Mouse (Mus musculus) lung, embryonic 15.5 days (tissue): ENCODE data around the gene Mettl26. TPM values are rescaled to one million over a fixed set of nuclear protein-coding genes. Genes with fewer than 3 reads are reported as not detected.

Source experiments
- ATAC-seq: fragments of 200-750 bp; cut with Nextera tagmentation; 2 replicates; pipeline ENCODE4 v1.8.0; 2017; ENCODE audit warnings: moderate number of reproducible peaks, borderline replicate concordance; ENCODE audit not compliant: low FRiP score, low TSS enrichment; ENCODE audit errors: extremely low read depth
- H3K27ac ChIP-seq: fragments of 300-500 bp; sonication (generic); 2 replicates; pipeline ENCODE4 v1.5.1; 2015; ENCODE audit warnings: moderate library complexity, mild to moderate bottlenecking, inconsistent platforms
- H3K27me3 ChIP-seq: fragments of 300-500 bp; sonication (generic); 2 replicates; pipeline ENCODE4 v1.6.1; 2015; ENCODE audit warnings: inconsistent platforms
- H3K36me3 ChIP-seq: fragments of 300-500 bp; sonication (generic); 2 replicates; pipeline ENCODE4 v1.6.1; 2015; ENCODE audit warnings: inconsistent platforms
- H3K4me1 ChIP-seq: fragments of 300-500 bp; sonication (generic); 2 replicates; pipeline ENCODE4 v1.6.1; 2015; ENCODE audit warnings: inconsistent platforms
- H3K4me2 ChIP-seq: fragments of 300-500 bp; sonication (generic); 2 replicates; pipeline ENCODE4 v1.6.1; 2015; ENCODE audit warnings: inconsistent platforms, mild to moderate bottlenecking, moderate library complexity
- H3K4me3 ChIP-seq: fragments of 300-500 bp; sonication (generic); 2 replicates; pipeline ENCODE4 v1.5.1; 2015; ENCODE audit warnings: mild to moderate bottlenecking, inconsistent platforms
- H3K9ac ChIP-seq: fragments of 300-500 bp; sonication (generic); 2 replicates; pipeline ENCODE4 v1.6.1; 2015; ENCODE audit warnings: inconsistent platforms
- H3K9me3 ChIP-seq: fragments of 300-500 bp; sonication (generic); 2 replicates; pipeline ENCODE4 v1.6.1; 2016; ENCODE audit warnings: inconsistent platforms
- WGBS: fragments of 180-500 bp; shearing (Covaris S2); methylation state at CpG from one replicate; pipeline ENCODE4 v1.1.7; 2015; 5-methylcytosine and 5-hydroxymethylcytosine counted together
- polyA plus RNA-seq: library from polyadenylated mRNA; unstranded; fragments of >200 nt; fragmentation: Nextera tagmentation; extraction: Ambion mirVana; gene quantifications from 2 replicates; pipeline ENCODE4 v1.2.1, GENCODE M21; 2015

Gene Mettl26
- polyA plus RNA-seq, 1 experiment from 2014 or later: 53.5 TPM

DNA sequence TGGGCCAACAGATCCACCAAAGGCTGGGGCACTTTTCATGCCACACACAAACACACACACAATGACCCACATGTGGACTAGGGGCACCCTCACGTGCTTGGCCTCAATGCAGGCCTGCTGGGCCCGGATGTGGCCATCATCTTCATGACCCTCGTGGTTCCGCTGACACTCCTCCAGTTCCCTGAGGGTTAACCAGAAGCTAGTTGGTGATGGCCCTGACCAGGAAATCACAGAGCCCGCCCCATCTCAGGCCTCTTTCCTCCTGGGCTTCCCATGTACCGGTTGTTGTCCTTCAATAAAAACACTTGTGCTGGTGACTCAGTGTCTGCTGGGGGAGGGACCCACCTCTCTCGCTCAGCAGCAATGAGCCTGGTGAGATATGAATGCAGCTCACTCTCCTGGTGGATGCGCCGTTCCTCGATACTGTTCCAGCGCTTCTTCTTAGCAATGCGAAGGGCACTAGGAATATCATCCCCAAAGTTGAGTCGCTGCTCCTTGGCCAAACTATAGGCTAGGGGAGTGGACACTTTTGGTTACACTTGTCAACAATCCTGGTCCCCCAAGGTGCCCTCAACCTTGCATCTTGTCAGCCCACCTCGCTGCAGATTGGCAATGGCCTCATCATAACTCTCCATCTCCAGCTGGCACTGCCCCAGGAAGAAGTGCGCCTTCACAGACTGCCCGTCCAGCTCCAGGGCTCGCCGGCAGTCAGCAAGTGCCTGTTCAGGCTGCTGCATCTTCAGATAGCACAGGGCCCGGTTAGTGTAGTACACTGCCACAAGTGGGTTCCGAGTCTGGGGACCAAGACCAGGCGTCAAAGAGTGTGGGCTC, 43.2 kb upstream of the Mettl26 start:
- H3K36me3 ChIP-seq: peaks cover 32% of the 10 kb centered on the region
- WGBS: 44% methylated on average over 21 of the region's 21 CpGs
- H3K27ac ChIP-seq: peak overlapping the region; percentile 92
- no peaks in the 10 kb centered on the region for H3K27me3 ChIP-seq
- peak overlapping the region; percentile 95 for H3K4me2 ChIP-seq
- peaks cover 66% of the 10 kb centered on the region for H3K4me1 ChIP-seq
- peak overlapping the region; percentile 90 for H3K9ac ChIP-seq
- peak overlapping the region; percentile 82 for H3K4me3 ChIP-seq
- no peaks in the 10 kb centered on the region for H3K9me3 ChIP-seq
- ATAC-seq: no peak

DNA sequence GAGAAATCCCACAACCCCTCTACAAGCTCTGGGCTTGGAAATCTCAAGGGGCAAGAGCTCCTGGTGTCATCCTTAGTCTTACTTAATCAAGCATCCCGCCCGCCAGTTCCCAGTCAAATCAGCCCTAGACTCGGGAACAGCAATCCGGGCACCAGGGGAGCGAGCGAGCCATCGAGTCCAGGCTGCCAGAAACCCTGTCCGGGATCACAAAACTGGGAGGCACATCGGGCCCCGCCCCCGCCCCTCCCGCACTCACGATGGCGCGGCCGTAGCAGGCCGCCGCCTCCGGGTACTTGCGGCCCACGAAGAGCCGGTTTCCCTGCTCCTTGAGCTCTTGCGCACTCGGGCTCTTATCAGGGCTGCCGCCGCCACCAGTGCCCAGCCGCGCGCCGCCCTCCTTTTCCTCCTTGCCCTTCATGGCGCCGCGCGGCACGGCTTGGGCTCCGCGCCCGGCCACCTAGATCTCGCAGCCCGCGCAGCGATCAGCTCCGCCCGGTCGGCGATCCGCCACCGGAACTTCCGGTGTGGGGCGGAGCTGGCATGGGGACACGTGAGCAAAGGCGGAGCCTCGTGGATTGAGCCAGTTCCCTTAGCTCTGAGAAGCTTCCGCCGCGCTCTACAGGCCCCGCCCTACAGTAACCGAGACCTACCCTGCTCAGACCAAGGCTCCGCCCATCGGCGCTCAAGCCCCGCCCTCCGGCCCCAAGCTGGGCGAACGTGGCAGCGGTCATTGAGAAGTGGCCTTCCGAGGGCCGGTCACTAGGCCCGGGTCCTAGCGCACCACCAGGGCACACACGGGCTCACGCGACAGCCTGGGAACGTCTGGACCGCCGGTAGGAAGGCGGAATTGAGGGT, 42.2 kb upstream of the Mettl26 start:
- H3K4me1 ChIP-seq: peaks cover 75% of the 10 kb centered on the region

DNA sequence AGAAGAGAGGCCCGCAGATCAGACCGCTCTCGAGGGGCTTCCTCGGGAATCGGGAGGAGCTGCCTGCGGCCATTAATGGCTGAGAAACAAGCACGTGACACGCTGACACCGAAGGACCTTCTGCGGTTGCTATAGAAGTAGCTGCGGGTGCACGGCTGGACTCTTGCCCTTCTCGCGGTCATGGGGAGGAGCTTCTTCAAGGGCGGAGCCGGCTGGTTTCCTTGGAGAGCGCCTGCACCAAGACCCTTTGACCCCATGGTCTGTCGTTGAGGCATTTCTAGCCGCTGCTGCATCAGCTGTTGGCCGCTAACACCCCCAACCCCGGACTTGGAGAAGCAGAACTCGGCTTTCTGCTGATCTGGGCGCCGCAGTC, 41.6 kb upstream of the Mettl26 start, which contains the start of gene Stub1:
Gene Stub1, minus strand, starts transcription at position 114 of the 373 bp plus-strand sequence.
- Histone ChIP-seq H3K4me1 (peaks cover 73% of the 10 kb centered on the region), H3K27ac (peak within 1 kb of the TSS; percentile 98), H3K27me3 (no peaks in the 10 kb centered on the region), H3K9me3 (no peaks in the 10 kb centered on the region), H3K9ac (peak within 1 kb of the TSS; percentile 90), H3K36me3 (peaks cover 20% of the 10 kb centered on the region), H3K4me3 (peak within 1 kb of the TSS; percentile 82), H3K4me2 (peak within 1 kb of the TSS; percentile 95)
- under 1% methylated on average over 24 of the region's 24 CpGs for WGBS
- peak; percentile 66 for ATAC-seq

More for the DNA sequence above, 42.2 kb upstream of the Mettl26 start:
- ATAC-seq: peak; percentile 91
- Histone ChIP-seq H3K27ac (peak overlapping the region; percentile 98), H3K4me3 (peak overlapping the region; percentile 82), H3K4me2 (peak overlapping the region; percentile 95), H3K9ac (peak overlapping the region; percentile 90), H3K27me3 (no peaks in the 10 kb centered on the region), H3K36me3 (peaks cover 22% of the 10 kb centered on the region), H3K9me3 (no peaks in the 10 kb centered on the region)
- under 1% methylated on average over 77 of the region's 77 CpGs for WGBS

DNA sequence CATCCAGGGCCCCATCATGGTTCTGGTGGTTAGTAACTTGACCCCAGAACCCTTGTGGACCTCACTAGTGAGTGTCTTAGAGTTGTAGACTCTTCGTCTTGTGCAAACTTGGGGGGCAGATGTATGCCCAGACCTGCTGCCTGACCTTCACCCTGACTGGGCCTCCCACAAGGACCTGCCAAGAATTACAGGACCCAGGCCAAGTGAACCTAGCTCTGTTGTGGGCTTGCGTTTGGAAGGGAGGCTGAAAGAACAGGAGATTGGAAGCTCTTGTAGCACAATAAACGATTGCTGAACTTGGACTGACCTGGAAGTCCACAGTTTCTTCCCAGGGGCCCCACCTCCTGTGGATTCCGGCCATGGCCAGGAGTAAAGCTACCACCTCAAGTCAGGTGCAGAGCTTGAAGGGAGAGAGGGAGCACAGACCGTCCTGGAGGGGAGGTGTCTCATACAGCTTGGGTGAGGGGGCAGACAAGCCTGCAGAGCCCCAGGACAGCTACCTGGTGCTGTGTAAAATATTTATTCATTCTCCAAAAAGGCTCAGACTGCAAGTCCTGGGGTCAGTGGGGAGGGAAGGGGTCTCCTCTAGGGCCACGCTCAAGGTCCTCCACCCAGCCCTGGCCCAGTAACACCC, 40.8 kb upstream of the Mettl26 start:
- 15% methylated on average over 6 of the region's 6 CpGs for WGBS
- Histone ChIP-seq H3K27me3 (no peaks in the 10 kb centered on the region), H3K4me1 (peaks cover 68% of the 10 kb centered on the region), H3K9me3 (no peaks in the 10 kb centered on the region), H3K27ac (peak overlapping the region; percentile 98), H3K36me3 (peaks cover 25% of the 10 kb centered on the region), H3K9ac (peak overlapping the region; percentile 73), H3K4me2 (peak overlapping the region; percentile 88), H3K4me3 (peak overlapping the region; percentile 82)
- ATAC-seq: no peak

GRCm38 (mm10) chr17:25834595-25835222, 40.2 kb upstream of the Mettl26 start:
- 0 out of 2 replicates have a peak overlapping the region, but pooled peaks have one; percentile 98 for H3K27ac ChIP-seq
- H3K4me1 ChIP-seq: peaks cover 63% of the 10 kb centered on the region
- H3K9ac ChIP-seq: peak overlapping the region; percentile 73
- H3K27me3 ChIP-seq: no peaks in the 10 kb centered on the region
- ATAC-seq: no peak
- H3K4me2 ChIP-seq: peak overlapping the region; percentile 88
- peak overlapping the region; percentile 82 for H3K4me3 ChIP-seq
- no peaks in the 10 kb centered on the region for H3K9me3 ChIP-seq
- peaks cover 31% of the 10 kb centered on the region for H3K36me3 ChIP-seq
- 81% methylated on average over 12 of the region's 12 CpGs for WGBS

DNA sequence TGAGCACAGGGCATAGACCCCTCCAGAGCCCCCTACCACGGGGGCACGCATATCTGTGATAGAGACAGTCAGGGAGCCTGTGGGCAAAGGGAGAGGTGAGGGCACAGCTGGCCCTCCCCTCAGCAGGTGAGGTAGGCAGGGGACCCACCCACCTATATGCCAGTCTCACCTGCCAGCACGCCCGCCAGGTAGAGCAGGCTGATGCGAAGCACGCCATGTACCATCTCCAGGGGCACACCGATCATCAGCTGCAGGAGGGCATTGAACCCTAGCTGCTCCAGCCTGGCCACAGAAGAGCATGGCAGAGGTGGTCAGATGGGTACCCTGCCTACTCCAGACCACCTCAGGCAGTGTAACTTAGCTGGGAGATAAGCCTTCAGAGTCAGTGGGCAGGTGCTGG, 39.6 kb upstream of the Mettl26 start:
- Histone ChIP-seq H3K36me3 (peaks cover 32% of the 10 kb centered on the region), H3K4me2 (peak overlapping the region; percentile 88; the same call in 1 of the 2 replicates), H3K9ac (no peak overlapping the region), H3K27me3 (no peaks in the 10 kb centered on the region), H3K4me1 (peaks cover 57% of the 10 kb centered on the region), H3K9me3 (no peaks in the 10 kb centered on the region), H3K4me3 (peak overlapping the region; percentile 82; the same call in 1 of the 2 replicates), H3K27ac (no peak overlapping the region)
- no peak for ATAC-seq
- WGBS: 98% methylated on average over 7 of the region's 7 CpGs

DNA sequence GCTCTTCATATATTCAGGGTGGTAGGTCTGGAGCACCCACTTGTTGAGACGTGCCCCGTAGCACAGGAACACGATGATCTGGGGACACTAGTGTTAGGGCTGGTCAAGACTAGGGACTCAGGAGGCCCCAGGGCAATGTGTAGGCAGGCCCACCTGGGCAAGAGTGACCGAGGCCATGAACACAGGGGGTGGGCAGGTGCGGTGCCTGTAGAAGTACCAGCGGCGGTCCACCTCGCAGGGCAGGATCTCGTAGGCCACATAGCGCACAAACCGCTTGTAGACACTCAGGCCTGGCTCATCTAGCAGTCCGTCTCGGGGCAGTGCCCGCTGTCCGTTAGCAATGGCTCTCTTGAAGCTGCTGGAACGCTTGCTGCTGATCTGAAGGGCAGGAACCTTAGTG, 39.1 kb upstream of the Mettl26 start:
- 89% methylated on average over 16 of the region's 16 CpGs for WGBS
- no peak overlapping the region for H3K27ac ChIP-seq
- H3K27me3 ChIP-seq: no peaks in the 10 kb centered on the region
- no peak overlapping the region for H3K9ac ChIP-seq
- H3K36me3 ChIP-seq: peaks cover 32% of the 10 kb centered on the region
- H3K4me3 ChIP-seq: no peak overlapping the region
- peaks cover 52% of the 10 kb centered on the region for H3K4me1 ChIP-seq
- no peaks in the 10 kb centered on the region for H3K9me3 ChIP-seq
- ATAC-seq: no peak
- H3K4me2 ChIP-seq: no peak overlapping the region; the same call in 1 of the 2 replicates

GRCm38 (mm10) chr17:25836397-25837075, 38.3 kb upstream of the Mettl26 start:
- H3K9me3 ChIP-seq: no peaks in the 10 kb centered on the region
- no peak for ATAC-seq
- H3K4me2 ChIP-seq: peak overlapping the region; percentile 76
- peak overlapping the region; percentile 49 for H3K9ac ChIP-seq
- peaks cover 32% of the 10 kb centered on the region for H3K36me3 ChIP-seq
- WGBS: 25% methylated on average over 19 of the region's 23 CpGs
- peaks cover 45% of the 10 kb centered on the region for H3K4me1 ChIP-seq
- 0 out of 2 replicates have a peak overlapping the region, but pooled peaks have one; percentile 21 for H3K27ac ChIP-seq
- no peaks in the 10 kb centered on the region for H3K27me3 ChIP-seq
- H3K4me3 ChIP-seq: peak overlapping the region; percentile 31

GRCm38 (mm10) chr17:25837076-25837410, 37.8 kb upstream of the Mettl26 start, which contains the start of gene Rhbdl1:
Rhbdl1 (minus strand) TSS chr17:25837295.
- H3K9me3 ChIP-seq: no peaks in the 10 kb centered on the region
- peak within 1 kb of the TSS; percentile 76 for H3K4me2 ChIP-seq
- H3K9ac ChIP-seq: peak within 1 kb of the TSS; percentile 49
- H3K27ac ChIP-seq: 0 out of 2 replicates have a peak within 1 kb of the TSS, but pooled peaks have one; percentile 21
- ATAC-seq: no peak
- H3K4me3 ChIP-seq: peak within 1 kb of the TSS; percentile 31
- H3K4me1 ChIP-seq: peaks cover 40% of the 10 kb centered on the region
- H3K36me3 ChIP-seq: peaks cover 34% of the 10 kb centered on the region
- H3K27me3 ChIP-seq: no peaks in the 10 kb centered on the region
- WGBS: under 1% methylated on average over 29 of the region's 29 CpGs

GRCm38 (mm10) chr17:25837533-25837932, 37.3 kb upstream of the Mettl26 start:
- Histone ChIP-seq H3K4me3 (peak overlapping the region; percentile 31; the same call in 1 of the 2 replicates), H3K4me2 (peak overlapping the region; percentile 76), H3K27ac (no peak overlapping the region), H3K4me1 (peaks cover 39% of the 10 kb centered on the region), H3K27me3 (no peaks in the 10 kb centered on the region), H3K9me3 (no peaks in the 10 kb centered on the region), H3K36me3 (peaks cover 39% of the 10 kb centered on the region), H3K9ac (no peak overlapping the region)
- 41% methylated on average over 3 of the region's 3 CpGs for WGBS
- no peak for ATAC-seq
